Mouse (Mus musculus): ENCODE results near the gene Ick.

Gene Ick

GRCm38 (mm10) chr9:78105501-78105932 is 3.5 kb upstream of the Ick start:
- DNase-seq = no peak

- peak; percentile 64 to 67 for DNase-seq
Observed at GRCm38 (mm10) chr9:78106821-78107220, 2.2 kb upstream of the Ick start.

GRCm38 (mm10) chr9:78107582-78107911 is 1.4 kb upstream of the Ick start:
- no peak for DNase-seq

GRCm38 (mm10) chr9:78107912-78108795 is 838 bp upstream of the Ick start:
- peak; percentile 71 to 89 for DNase-seq

GRCm38 (mm10) chr9:78109656-78110055 is 664 bp downstream of the Ick start:
- peak in 1 of 2 experiments; percentile 16 for DNase-seq

- no peak for DNase-seq
Observed at GRCm38 (mm10) chr9:78111456-78111855, 2.5 kb downstream of the Ick start.

GRCm38 (mm10) chr9:78112770-78113537 is 4.0 kb downstream of the Ick start:
- DNase-seq = peak; percentile 92 to 95

- DNase-seq = no peak
Observed at GRCm38 (mm10) chr9:78113538-78113885, 4.5 kb downstream of the Ick start.

GRCm38 (mm10) chr9:78115746-78116145 is 6.8 kb downstream of the Ick start:
- DNase-seq = peak in 1 of 2 experiments; percentile 14

- no peak for DNase-seq
Observed at GRCm38 (mm10) chr9:78117690-78118089, 8.7 kb downstream of the Ick start.

- peak; percentile 38 to 50 for DNase-seq
Observed at GRCm38 (mm10) chr9:78121358-78121757, 12.4 kb downstream of the Ick start.

GRCm38 (mm10) chr9:78121985-78122384 is 13.0 kb downstream of the Ick start:
- no peak for DNase-seq

GRCm38 (mm10) chr9:78122939-78123712 is 14.1 kb downstream of the Ick start:
- DNase-seq = no peak

GRCm38 (mm10) chr9:78124297-78124696 is 15.3 kb downstream of the Ick start:
- DNase-seq = no peak

- no peak for DNase-seq
Observed at GRCm38 (mm10) chr9:78126007-78126406, 17.0 kb downstream of the Ick start.

- no peak for DNase-seq
Observed at GRCm38 (mm10) chr9:78126643-78127042, 17.7 kb downstream of the Ick start.

- no peak for DNase-seq
Observed at GRCm38 (mm10) chr9:78135658-78136057, 26.7 kb downstream of the Ick start.

- peak in 1 of 2 experiments; percentile 16 for DNase-seq
Observed at GRCm38 (mm10) chr9:78138044-78138676, 29.2 kb downstream of the Ick start.

GRCm38 (mm10) chr9:78139463-78139862 is 30.5 kb downstream of the Ick start:
- peak in 1 of 2 experiments; percentile 13 for DNase-seq

GRCm38 (mm10) chr9:78146099-78146498 is 37.1 kb downstream of the Ick start:
- DNase-seq = no peak

- no peak for DNase-seq
Observed at GRCm38 (mm10) chr9:78146627-78147026, 37.6 kb downstream of the Ick start.

GRCm38 (mm10) chr9:78148149-78148548 is 39.2 kb downstream of the Ick start:
- no peak for DNase-seq

GRCm38 (mm10) chr9:78149770-78150169 is 40.8 kb downstream of the Ick start:
- peak in 1 of 2 experiments; percentile 13 for DNase-seq

All from kidney, postnatal 36 days (tissue).